Mouse (Mus musculus): Measurements from ENCODE around the gene Nsd2.

Gene Nsd2

DNA sequence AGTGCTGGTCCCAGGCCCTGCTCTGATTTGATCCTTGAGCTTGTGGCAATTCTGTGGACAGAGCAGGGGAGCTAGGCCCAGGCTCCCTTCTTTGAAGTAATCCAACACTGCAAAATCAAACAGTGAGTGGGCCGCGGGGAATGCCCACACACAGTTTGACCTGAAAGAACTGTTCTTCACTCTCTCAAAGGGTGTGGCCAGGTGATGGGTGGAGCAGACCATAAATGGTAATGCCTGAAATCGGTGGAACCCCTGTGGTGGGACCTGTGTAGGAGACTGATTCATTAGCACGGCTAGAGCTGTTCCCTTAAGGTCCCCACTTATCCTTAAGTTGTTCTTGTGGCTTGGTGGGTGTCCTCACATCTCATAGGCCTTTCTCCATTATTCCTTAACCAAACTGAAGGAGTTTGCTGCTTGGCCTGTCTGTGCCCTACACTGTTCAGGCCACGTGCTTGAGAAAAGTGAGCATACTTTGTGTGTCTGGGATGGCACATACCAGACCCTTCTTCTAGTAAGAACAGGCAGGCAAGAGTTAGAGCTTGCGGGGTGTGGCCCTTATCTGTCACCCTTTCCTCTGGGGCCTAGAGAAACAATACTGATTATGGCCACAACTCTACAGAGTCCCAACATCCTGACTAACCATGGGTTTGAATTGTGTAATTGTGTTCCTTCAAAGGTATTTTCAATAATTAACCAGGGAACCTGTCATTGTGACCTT is 4.4 kb upstream of the Nsd2 start:
- Histone ChIP-seq H3K9me3 (ENCODE audit: low read length) (no peaks in the 10 kb centered on the region), H3K36me3 (ENCODE audit: insufficient read depth, low read length) (no peaks in the 10 kb centered on the region), H3K4me1 (replicated peaks; ENCODE audit: low read depth, low read length) (peaks cover 33% of the 10 kb centered on the region), H3K27me3 (ENCODE audit: insufficient read depth, low read length) (peaks cover 67% of the 10 kb centered on the region), H3K4me3 (replicated peaks; ENCODE audit: low read length) (no peak overlapping the region)
- TF ChIP-seq NANOG (IDR thresholded peaks at IDR 0.05; ENCODE audit: borderline replicate concordance, low read length) (no peak), CTCF (conservative IDR thresholded peaks at IDR 0.05; ENCODE audit: low read length) (no peak), POU5F1 (IDR thresholded peaks at IDR 0.05; ENCODE audit: borderline replicate concordance, low read length) (no peak)

GRCm38 (mm10) chr5:33818104-33818503 is 2.4 kb upstream of the Nsd2 start:
- no peak for TF ChIP-seq NANOG (IDR thresholded peaks at IDR 0.05; ENCODE audit: borderline replicate concordance, low read length)
- TF ChIP-seq POU5F1 (IDR thresholded peaks at IDR 0.05; ENCODE audit: borderline replicate concordance, low read length), result no peak
- no peak for TF ChIP-seq CTCF (conservative IDR thresholded peaks at IDR 0.05; ENCODE audit: low read length)

GRCm38 (mm10) chr5:33819141-33819875 is 1.2 kb upstream of the Nsd2 start:
- peak overlapping the region; percentile 91 for H3K4me3 ChIP-seq (replicated peaks; ENCODE audit: low read length)
- H3K4me1 ChIP-seq (replicated peaks; ENCODE audit: low read depth, low read length), result peaks cover 35% of the 10 kb centered on the region
- H3K27me3 ChIP-seq (ENCODE audit: insufficient read depth, low read length), result peaks cover 72% of the 10 kb centered on the region
- TF ChIP-seq NANOG (IDR thresholded peaks at IDR 0.05; ENCODE audit: borderline replicate concordance, low read length) (no peak), CTCF (conservative IDR thresholded peaks at IDR 0.05; ENCODE audit: low read length) (no peak), POU5F1 (IDR thresholded peaks at IDR 0.05; ENCODE audit: borderline replicate concordance, low read length) (no peak)
- no peaks in the 10 kb centered on the region for H3K36me3 ChIP-seq (ENCODE audit: insufficient read depth, low read length)
- H3K9me3 ChIP-seq (ENCODE audit: low read length), result no peaks in the 10 kb centered on the region

More at GRCm38 (mm10) chr5:33818104-33818503, 2.4 kb upstream of the Nsd2 start:
- no peak overlapping the region for H3K4me3 ChIP-seq (replicated peaks; ENCODE audit: low read length)
- H3K36me3 ChIP-seq (ENCODE audit: insufficient read depth, low read length), result no peaks in the 10 kb centered on the region
- peaks cover 35% of the 10 kb centered on the region for H3K4me1 ChIP-seq (replicated peaks; ENCODE audit: low read depth, low read length)
- peaks cover 70% of the 10 kb centered on the region for H3K27me3 ChIP-seq (ENCODE audit: insufficient read depth, low read length)
- no peaks in the 10 kb centered on the region for H3K9me3 ChIP-seq (ENCODE audit: low read length)

DNA sequence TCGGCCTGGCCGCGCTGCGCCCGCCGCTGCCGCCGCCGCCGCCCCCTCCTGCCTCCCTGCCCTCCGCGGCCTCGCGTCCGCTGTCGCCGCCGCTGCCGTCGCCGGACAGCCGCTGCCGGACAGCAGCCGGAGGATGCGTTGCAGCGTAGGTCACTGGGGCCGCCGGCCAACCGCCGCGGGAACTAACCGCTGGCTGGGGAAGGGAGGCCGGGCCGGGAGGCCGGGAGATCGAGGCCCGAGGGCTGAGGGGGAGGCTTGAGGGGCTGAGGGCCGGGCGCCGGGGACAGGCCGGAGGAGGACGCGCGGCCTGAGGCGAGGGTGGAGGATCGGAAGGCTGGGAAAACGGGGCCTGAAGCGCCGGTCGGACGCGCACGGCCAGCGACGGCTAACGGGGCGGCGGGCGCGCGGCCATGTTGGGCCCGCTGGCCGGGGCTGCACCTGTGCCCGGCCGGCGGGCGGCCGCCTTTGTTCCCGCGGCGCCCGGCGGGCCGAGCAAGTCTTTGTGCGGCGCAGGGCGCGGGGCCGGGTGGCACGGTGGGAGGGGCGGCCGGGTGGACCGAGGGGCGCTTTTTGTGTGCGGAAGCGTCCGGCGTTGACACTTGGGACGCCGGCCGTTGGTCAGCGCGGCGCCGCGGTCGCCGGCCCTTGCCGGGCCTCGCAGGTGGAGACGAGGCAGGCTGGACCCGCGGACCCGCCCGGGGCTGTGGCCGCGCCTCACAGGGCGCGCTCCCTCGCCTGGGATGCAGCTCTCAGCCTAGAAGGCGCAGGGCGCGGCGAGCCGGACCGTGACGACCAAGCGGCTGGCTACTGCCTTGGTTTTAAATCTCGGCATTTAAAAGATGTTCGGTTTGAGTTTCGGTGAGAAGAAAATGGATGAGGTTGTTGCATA is 452 bp downstream of the Nsd2 start:
- no peaks in the 10 kb centered on the region for H3K9me3 ChIP-seq (ENCODE audit: low read length)
- no peak for TF ChIP-seq POU5F1 (IDR thresholded peaks at IDR 0.05; ENCODE audit: borderline replicate concordance, low read length)
- no peak for TF ChIP-seq NANOG (IDR thresholded peaks at IDR 0.05; ENCODE audit: borderline replicate concordance, low read length)
- no peak for TF ChIP-seq CTCF (conservative IDR thresholded peaks at IDR 0.05; ENCODE audit: low read length)
- H3K4me3 ChIP-seq (replicated peaks; ENCODE audit: low read length), result peak overlapping the region; percentile 91
- H3K36me3 ChIP-seq (ENCODE audit: insufficient read depth, low read length), result no peaks in the 10 kb centered on the region
- H3K4me1 ChIP-seq (replicated peaks; ENCODE audit: low read depth, low read length), result peaks cover 44% of the 10 kb centered on the region
- peaks cover 73% of the 10 kb centered on the region for H3K27me3 ChIP-seq (ENCODE audit: insufficient read depth, low read length)

DNA sequence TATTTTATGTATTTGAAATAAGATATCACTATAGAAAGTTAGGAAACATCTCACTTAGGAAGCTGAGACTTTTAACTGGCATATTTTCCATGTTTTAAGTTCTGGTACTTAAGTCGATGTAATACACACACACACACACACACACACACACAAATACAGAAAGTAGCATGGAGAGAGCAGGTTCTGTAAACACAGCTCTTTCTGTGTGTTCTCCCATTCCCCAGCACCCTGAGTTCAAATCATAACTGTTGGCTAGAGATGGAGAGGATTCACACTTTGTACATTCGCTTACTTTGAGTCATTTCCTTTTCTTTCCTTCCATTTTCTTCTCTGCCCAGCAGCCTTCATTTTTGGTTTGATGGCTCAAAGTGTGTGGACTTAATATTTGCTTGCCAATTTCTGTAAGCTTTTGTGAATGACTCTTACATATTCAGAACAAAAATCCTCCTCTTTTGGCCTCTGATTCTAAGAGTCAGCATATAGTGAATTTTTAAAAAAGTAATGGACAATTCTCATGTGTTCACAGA is 1.4 kb downstream of the Nsd2 start:
- Histone ChIP-seq H3K36me3 (ENCODE audit: insufficient read depth, low read length) (no peaks in the 10 kb centered on the region), H3K4me3 (replicated peaks; ENCODE audit: low read length) (no peak overlapping the region), H3K27me3 (ENCODE audit: insufficient read depth, low read length) (peaks cover 65% of the 10 kb centered on the region), H3K9me3 (ENCODE audit: low read length) (no peaks in the 10 kb centered on the region), H3K4me1 (replicated peaks; ENCODE audit: low read depth, low read length) (peaks cover 41% of the 10 kb centered on the region)
- TF ChIP-seq NANOG (IDR thresholded peaks at IDR 0.05; ENCODE audit: borderline replicate concordance, low read length) (no peak), POU5F1 (IDR thresholded peaks at IDR 0.05; ENCODE audit: borderline replicate concordance, low read length) (no peak), CTCF (conservative IDR thresholded peaks at IDR 0.05; ENCODE audit: low read length) (no peak)

- peaks cover 41% of the 10 kb centered on the region for H3K4me1 ChIP-seq (replicated peaks; ENCODE audit: low read depth, low read length)
- TF ChIP-seq NANOG (IDR thresholded peaks at IDR 0.05; ENCODE audit: borderline replicate concordance, low read length) (no peak), POU5F1 (IDR thresholded peaks at IDR 0.05; ENCODE audit: borderline replicate concordance, low read length) (no peak), CTCF (conservative IDR thresholded peaks at IDR 0.05; ENCODE audit: low read length) (no peak)
- peaks cover 60% of the 10 kb centered on the region for H3K27me3 ChIP-seq (ENCODE audit: insufficient read depth, low read length)
- no peak overlapping the region for H3K4me3 ChIP-seq (replicated peaks; ENCODE audit: low read length)
- no peaks in the 10 kb centered on the region for H3K9me3 ChIP-seq (ENCODE audit: low read length)
- no peaks in the 10 kb centered on the region for H3K36me3 ChIP-seq (ENCODE audit: insufficient read depth, low read length)
These were observed 1.9 kb downstream of the Nsd2 start for GRCm38 (mm10) chr5:33822456-33822855.

- Histone ChIP-seq H3K9me3 (ENCODE audit: low read length) (no peaks in the 10 kb centered on the region), H3K27me3 (ENCODE audit: insufficient read depth, low read length) (peaks cover 32% of the 10 kb centered on the region), H3K4me1 (replicated peaks; ENCODE audit: low read depth, low read length) (peaks cover 20% of the 10 kb centered on the region), H3K4me3 (replicated peaks; ENCODE audit: low read length) (no peak overlapping the region), H3K36me3 (ENCODE audit: insufficient read depth, low read length) (no peaks in the 10 kb centered on the region)
- TF ChIP-seq CTCF (conservative IDR thresholded peaks at IDR 0.05; ENCODE audit: low read length), result no peak
- peak; percentile 68 for TF ChIP-seq NANOG (IDR thresholded peaks at IDR 0.05; ENCODE audit: borderline replicate concordance, low read length)
- TF ChIP-seq POU5F1 (IDR thresholded peaks at IDR 0.05; ENCODE audit: borderline replicate concordance, low read length), result peak; percentile 15; the same call in 1 of the 2 replicates
These were observed 5.5 kb downstream of the Nsd2 start for GRCm38 (mm10) chr5:33826001-33826400.
